Mouse (Mus musculus) embryonic fibroblast, embryonic 13.5 days (primary cell): ENCODE results near the gene Cldn10.

Experiments
- CTCF ChIP-seq: IDR thresholded peaks from 2 replicates; pipeline ENCODE4 v1.5.1; 2011; ENCODE audit warnings: mild to moderate bottlenecking, control low read depth, low read length, moderate library complexity, borderline replicate concordance; ENCODE audit not compliant: insufficient read depth
- POLR2A ChIP-seq: IDR thresholded peaks from 2 replicates; pipeline ENCODE4 v1.6.1; 2011; ENCODE audit warnings: low read depth, mild to moderate bottlenecking, control low read depth, low read length, moderate library complexity

- no peak for TF ChIP-seq CTCF
- TF ChIP-seq POLR2A = no peak
These were observed 102.4 kb downstream of the Cldn10 start for GRCm38 (mm10) chr14:118890101-118890500.
